Mouse (Mus musculus): Measurements from ENCODE around the gene Xdh. TPM values are rescaled to one million over a fixed set of nuclear protein-coding genes. Genes with fewer than 3 reads are reported as not detected.
"Not testable (repeated sequence)": the region's sequence is repeated elsewhere in the genome, so short reads cannot be mapped to it uniquely, and the experiment has no call there.

Gene Xdh
- polyA plus RNA-seq, 1 experiment from 2014 or later, result 8.0 TPM

DNA sequence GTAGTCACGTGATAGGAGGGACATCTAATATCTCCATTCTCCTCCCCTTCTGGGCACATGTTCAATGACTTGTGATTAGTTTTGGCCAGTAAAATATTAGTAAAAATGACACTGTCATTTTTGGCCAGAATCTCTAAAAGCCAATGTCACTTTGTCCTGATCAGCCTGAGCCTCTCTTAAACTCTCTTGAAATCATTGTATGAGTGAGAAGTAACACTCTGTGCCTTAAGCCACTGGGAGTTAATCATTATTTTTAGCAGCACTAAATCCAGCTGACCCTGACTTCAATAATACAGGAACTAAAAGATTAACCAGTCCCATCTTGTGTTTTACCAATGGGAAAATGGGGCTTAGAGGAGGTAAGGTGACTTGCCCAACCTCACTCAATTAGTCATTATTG is 102.6 kb downstream of the Xdh start:
- no peak overlapping the region for H3K9ac ChIP-seq (ENCODE audit: low read length)
- no peak overlapping the region for H3K27ac ChIP-seq (ENCODE audit: low read length)
- H3K4me1 ChIP-seq (ENCODE audit: control insufficient read depth, insufficient read depth, low read length), result no peaks in the 10 kb centered on the region
- H3K4me2 ChIP-seq (ENCODE audit: low read depth, low read length), result no peak overlapping the region
- H3K36me3 ChIP-seq (ENCODE audit: control insufficient read depth, insufficient read depth, low read length), result no peaks in the 10 kb centered on the region
- no peak overlapping the region for H3K4me3 ChIP-seq (replicated peaks; ENCODE audit: low read length)
- WGBS, result 92% methylated on average over 1 of the region's 1 CpGs
- H3K27me3 ChIP-seq (ENCODE audit: control insufficient read depth, insufficient read depth, low read length), result no peaks in the 10 kb centered on the region
- no peaks in the 10 kb centered on the region for H3K9me3 ChIP-seq (replicated peaks; ENCODE audit: control insufficient read depth, low read length)
- no peak for ATAC-seq (ENCODE audit: insufficient read depth, low FRiP score)

GRCm38 (mm10) chr17:73845632-73846031 is 104.4 kb downstream of the Xdh start:
- Histone ChIP-seq H3K9me3 (replicated peaks; ENCODE audit: control insufficient read depth, low read length) (no peaks in the 10 kb centered on the region), H3K4me1 (ENCODE audit: control insufficient read depth, insufficient read depth, low read length) (no peaks in the 10 kb centered on the region), H3K36me3 (ENCODE audit: control insufficient read depth, insufficient read depth, low read length) (no peaks in the 10 kb centered on the region), H3K4me2 (ENCODE audit: low read depth, low read length) (no peak overlapping the region), H3K4me3 (replicated peaks; ENCODE audit: low read length) (no peak overlapping the region), H3K27ac (ENCODE audit: low read length) (no peak overlapping the region), H3K9ac (ENCODE audit: low read length) (no peak overlapping the region), H3K27me3 (ENCODE audit: control insufficient read depth, insufficient read depth, low read length) (no peaks in the 10 kb centered on the region)
- ATAC-seq (ENCODE audit: insufficient read depth, low FRiP score), result no peak
- 64% methylated on average over 3 of the region's 3 CpGs for WGBS

GRCm38 (mm10) chr17:73842963-73843362 is 107.0 kb downstream of the Xdh start:
- Histone ChIP-seq H3K9me3 (replicated peaks; ENCODE audit: control insufficient read depth, low read length) (no peaks in the 10 kb centered on the region), H3K4me1 (ENCODE audit: control insufficient read depth, insufficient read depth, low read length) (no peaks in the 10 kb centered on the region), H3K4me3 (replicated peaks; ENCODE audit: low read length) (no peak overlapping the region), H3K9ac (ENCODE audit: low read length) (no peak overlapping the region), H3K36me3 (ENCODE audit: control insufficient read depth, insufficient read depth, low read length) (no peaks in the 10 kb centered on the region), H3K27me3 (ENCODE audit: control insufficient read depth, insufficient read depth, low read length) (no peaks in the 10 kb centered on the region), H3K4me2 (ENCODE audit: low read depth, low read length) (no peak overlapping the region), H3K27ac (ENCODE audit: low read length) (no peak overlapping the region)
- no peak for ATAC-seq (ENCODE audit: insufficient read depth, low FRiP score)
- WGBS, result 66% methylated on average over 1 of the region's 1 CpGs

GRCm38 (mm10) chr17:73839876-73840275 is 110.1 kb downstream of the Xdh start:
- not testable (repeated sequence) for H3K36me3 ChIP-seq (ENCODE audit: control insufficient read depth, insufficient read depth, low read length); H3K4me2 ChIP-seq (ENCODE audit: low read depth, low read length); H3K4me3 ChIP-seq (replicated peaks; ENCODE audit: low read length); ATAC-seq (ENCODE audit: insufficient read depth, low FRiP score); H3K9me3 ChIP-seq (replicated peaks; ENCODE audit: control insufficient read depth, low read length); H3K4me1 ChIP-seq (ENCODE audit: control insufficient read depth, insufficient read depth, low read length); H3K9ac ChIP-seq (ENCODE audit: low read length); H3K27me3 ChIP-seq (ENCODE audit: control insufficient read depth, insufficient read depth, low read length); H3K27ac ChIP-seq (ENCODE audit: low read length)
- 41% methylated on average over 1 of the region's 1 CpGs for WGBS

DNA sequence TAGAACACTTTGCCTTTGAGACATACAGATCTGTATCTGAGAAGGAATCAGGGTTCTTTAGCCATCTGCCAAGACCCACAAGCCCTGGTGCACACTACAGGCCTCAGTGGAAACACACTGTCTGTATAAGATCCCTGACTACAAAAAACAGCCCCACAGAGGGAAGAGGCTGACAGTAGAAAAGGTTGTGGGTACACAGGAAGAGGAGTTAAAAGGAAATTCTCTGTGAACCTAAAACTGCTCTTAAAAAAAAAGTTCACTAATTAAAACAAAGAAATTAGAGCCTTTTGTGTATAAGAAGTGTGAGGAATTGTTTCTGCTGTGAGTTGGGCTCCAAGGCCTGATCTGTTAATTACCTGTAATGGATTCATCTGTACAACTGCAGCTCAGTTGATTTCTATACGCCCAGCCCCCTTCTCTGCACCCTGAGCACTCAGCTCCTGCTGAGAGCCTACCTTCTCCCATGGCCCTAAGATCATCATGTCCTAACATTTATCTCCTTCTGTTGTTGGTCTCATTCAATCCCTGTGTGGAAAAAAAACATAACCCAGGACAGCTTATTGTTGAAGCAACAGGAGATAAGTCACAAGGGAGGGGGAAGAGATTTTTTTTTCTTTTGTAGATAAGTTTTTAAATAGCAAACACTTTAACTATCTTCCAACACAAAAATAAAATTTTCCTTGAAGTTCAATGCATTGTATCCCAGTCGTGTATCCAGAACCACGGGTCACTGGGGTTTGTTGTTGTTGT is 110.7 kb downstream of the Xdh start:
- Histone ChIP-seq H3K27ac (ENCODE audit: low read length) (no peak overlapping the region), H3K4me3 (replicated peaks; ENCODE audit: low read length) (no peak overlapping the region), H3K27me3 (ENCODE audit: control insufficient read depth, insufficient read depth, low read length) (no peaks in the 10 kb centered on the region), H3K9ac (ENCODE audit: low read length) (no peak overlapping the region), H3K4me1 (ENCODE audit: control insufficient read depth, insufficient read depth, low read length) (no peaks in the 10 kb centered on the region), H3K36me3 (ENCODE audit: control insufficient read depth, insufficient read depth, low read length) (no peaks in the 10 kb centered on the region), H3K4me2 (ENCODE audit: low read depth, low read length) (no peak overlapping the region), H3K9me3 (replicated peaks; ENCODE audit: control insufficient read depth, low read length) (no peaks in the 10 kb centered on the region)
- ATAC-seq (ENCODE audit: insufficient read depth, low FRiP score), result no peak
- 57% methylated on average over 3 of the region's 3 CpGs for WGBS

GRCm38 (mm10) chr17:73837244-73837643 is 112.8 kb downstream of the Xdh start:
- Histone ChIP-seq H3K9me3 (replicated peaks; ENCODE audit: control insufficient read depth, low read length) (no peaks in the 10 kb centered on the region), H3K4me3 (replicated peaks; ENCODE audit: low read length) (no peak overlapping the region), H3K9ac (ENCODE audit: low read length) (no peak overlapping the region), H3K4me1 (ENCODE audit: control insufficient read depth, insufficient read depth, low read length) (no peaks in the 10 kb centered on the region), H3K27me3 (ENCODE audit: control insufficient read depth, insufficient read depth, low read length) (no peaks in the 10 kb centered on the region), H3K27ac (ENCODE audit: low read length) (no peak overlapping the region), H3K4me2 (ENCODE audit: low read depth, low read length) (no peak overlapping the region), H3K36me3 (ENCODE audit: control insufficient read depth, insufficient read depth, low read length) (no peaks in the 10 kb centered on the region)
- ATAC-seq (ENCODE audit: insufficient read depth, low FRiP score), result no peak
- WGBS, result 85% methylated on average over 4 of the region's 4 CpGs

- Histone ChIP-seq H3K9me3 (replicated peaks; ENCODE audit: control insufficient read depth, low read length) (no peaks in the 10 kb centered on the region), H3K27me3 (ENCODE audit: control insufficient read depth, insufficient read depth, low read length) (no peaks in the 10 kb centered on the region), H3K4me2 (ENCODE audit: low read depth, low read length) (no peak overlapping the region), H3K36me3 (ENCODE audit: control insufficient read depth, insufficient read depth, low read length) (no peaks in the 10 kb centered on the region), H3K27ac (ENCODE audit: low read length) (no peak overlapping the region), H3K9ac (ENCODE audit: low read length) (no peak overlapping the region), H3K4me1 (ENCODE audit: control insufficient read depth, insufficient read depth, low read length) (no peaks in the 10 kb centered on the region), H3K4me3 (replicated peaks; ENCODE audit: low read length) (no peak overlapping the region)
- ATAC-seq (ENCODE audit: insufficient read depth, low FRiP score), result no peak
- 89% methylated on average over 3 of the region's 3 CpGs for WGBS
Observed at GRCm38 (mm10) chr17:73836601-73837000, 113.4 kb downstream of the Xdh start.

Other genes with a start within 250 kb of the Xdh start
- 0.25 and 0.30 TPM in 2 replicates for gene Galnt14, start 239.7 kb downstream of the Xdh start, polyA plus RNA-seq (2015; fragmentation: Nextera tagmentation; extraction: Ambion mirVana)
- gene Ehd3, start 146.1 kb downstream of the Xdh start, polyA plus RNA-seq (2015; fragmentation: Nextera tagmentation; extraction: Ambion mirVana), result 4.7 and 5.3 TPM in 2 replicates
- gene Srd5a2, start 97.7 kb upstream of the Xdh start, polyA plus RNA-seq (2015; fragmentation: Nextera tagmentation; extraction: Ambion mirVana), result not detected in 2 replicates